Mouse (Mus musculus) CH12.LX (cell line): ENCODE data around the gene Nags.

Source experiments
- CHD2 ChIP-seq: IDR thresholded peaks from 2 replicates; pipeline ENCODE4 v1.6.1; 2011; ENCODE audit warnings: low read length, improper control_type of control experiment
- ELF1 ChIP-seq: IDR thresholded peaks from 2 replicates; pipeline ENCODE4 v1.6.1; 2014; ENCODE audit warnings: low read depth, mild to moderate bottlenecking, inconsistent platforms, low read length, improper control_type of control experiment
- EP300 ChIP-seq: IDR thresholded peaks from 2 replicates; pipeline ENCODE4 v1.6.1; 2011; ENCODE audit warnings: low read length, improper control_type of control experiment
- ETS1 ChIP-seq: conservative IDR thresholded peaks from 2 replicates; pipeline ENCODE4 v1.6.1; 2012; ENCODE audit warnings: low read depth, mild to moderate bottlenecking, inconsistent platforms, low read length, improper control_type of control experiment, moderate library complexity
- NELFE ChIP-seq: IDR thresholded peaks from 2 replicates; pipeline ENCODE4 v1.6.1; 2011; ENCODE audit warnings: low read depth, low read length, improper control_type of control experiment
- POLR2A ChIP-seq: IDR thresholded peaks from 2 replicates; pipeline ENCODE4 v1.6.1; 2011; ENCODE audit warnings: low read depth, mild to moderate bottlenecking, improper control_type of control experiment, low read length
- SMC3 ChIP-seq: IDR thresholded peaks from 2 replicates; pipeline ENCODE4 v1.6.1; 2011; ENCODE audit warnings: low read depth, low read length, improper control_type of control experiment

DNA sequence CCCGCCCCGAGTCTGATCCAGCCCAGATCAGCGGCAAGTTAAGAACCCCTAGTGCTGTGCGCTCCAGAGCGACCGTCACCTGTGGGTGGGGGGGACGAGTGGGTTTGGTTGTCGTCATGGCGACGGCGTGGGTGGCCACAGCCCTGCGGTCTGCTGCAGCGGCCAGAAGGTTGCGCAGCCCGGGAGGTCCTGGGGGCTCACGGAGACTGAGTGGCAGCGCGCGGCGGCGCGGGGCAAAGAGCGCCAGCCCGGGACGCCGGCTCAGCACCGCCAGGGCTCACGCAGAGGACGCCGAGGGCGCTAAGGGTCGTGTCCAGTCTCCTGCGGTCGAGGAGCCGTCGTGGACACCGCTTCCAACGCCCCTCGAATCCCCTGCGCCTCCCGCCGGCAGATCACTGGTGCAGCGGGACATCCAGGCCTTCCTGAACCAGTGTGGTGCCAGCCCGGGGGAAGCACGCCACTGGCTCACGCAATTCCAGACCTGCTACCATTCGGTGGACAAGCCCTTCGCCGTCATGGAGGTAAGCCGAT lies at the start of gene Nags:
- TF ChIP-seq NELFE (no peak), EP300 (no peak), SMC3 (no peak), ETS1 (no peak), POLR2A (no peak), CHD2 (no peak), ELF1 (no peak)
